Mouse (Mus musculus): ENCODE results near the gene Otulin. TPM values are rescaled to one million over a fixed set of nuclear protein-coding genes. Genes with fewer than 3 reads are reported as not detected.

The Otulin gene
- polyA plus RNA-seq, 1 experiment from 2014 or later = 24.1 TPM

GRCm38 (mm10) chr15:27585466-27586092 lies 44.9 kb downstream of the Otulin start:
- Histone ChIP-seq H3K27me3 (no peaks in the 10 kb centered on the region), H3K4me1 (replicated peaks) (peaks cover 15% of the 10 kb centered on the region), H3K27ac (no peak overlapping the region), H3K9ac (no peak overlapping the region), H3K9me3 (no peaks in the 10 kb centered on the region), H3K4me3 (no peak overlapping the region), H3K36me3 (peaks cover 40% of the 10 kb centered on the region), H3K4me2 (no peak overlapping the region)
- no peak for ATAC-seq (ENCODE audit: low FRiP score)
- WGBS = 79% methylated on average over 4 of the region's 4 CpGs

GRCm38 (mm10) chr15:27583620-27584019 lies 46.9 kb downstream of the Otulin start:
- no peak for ATAC-seq (ENCODE audit: low FRiP score)

GRCm38 (mm10) chr15:27583042-27583441 lies 47.5 kb downstream of the Otulin start:
- no peaks in the 10 kb centered on the region for H3K27me3 ChIP-seq
- no peak for ATAC-seq (ENCODE audit: low FRiP score)

More at GRCm38 (mm10) chr15:27583620-27584019, 46.9 kb downstream of the Otulin start:
- Histone ChIP-seq H3K4me2 (no peak overlapping the region), H3K36me3 (peaks cover 46% of the 10 kb centered on the region), H3K4me3 (no peak overlapping the region), H3K27ac (no peak overlapping the region), H3K27me3 (no peaks in the 10 kb centered on the region), H3K9ac (no peak overlapping the region), H3K4me1 (replicated peaks) (peaks cover 18% of the 10 kb centered on the region), H3K9me3 (no peaks in the 10 kb centered on the region)
- WGBS = 95% methylated on average over 6 of the region's 6 CpGs

GRCm38 (mm10) chr15:27582428-27582827 lies 48.1 kb downstream of the Otulin start:
- Histone ChIP-seq H3K4me3 (no peak overlapping the region), H3K9me3 (no peaks in the 10 kb centered on the region), H3K4me1 (replicated peaks) (peaks cover 18% of the 10 kb centered on the region), H3K36me3 (peaks cover 46% of the 10 kb centered on the region), H3K4me2 (no peak overlapping the region), H3K27ac (no peak overlapping the region), H3K9ac (no peak overlapping the region), H3K27me3 (no peaks in the 10 kb centered on the region)
- no peak for ATAC-seq (ENCODE audit: low FRiP score)
- WGBS = 83% methylated on average over 3 of the region's 3 CpGs

More at GRCm38 (mm10) chr15:27583042-27583441, 47.5 kb downstream of the Otulin start:
- Histone ChIP-seq H3K9ac (no peak overlapping the region), H3K4me1 (replicated peaks) (peaks cover 18% of the 10 kb centered on the region), H3K4me2 (no peak overlapping the region), H3K36me3 (peaks cover 46% of the 10 kb centered on the region), H3K4me3 (no peak overlapping the region), H3K27ac (no peak overlapping the region), H3K9me3 (no peaks in the 10 kb centered on the region)
- WGBS = 84% methylated on average over 4 of the region's 4 CpGs

- peak overlapping the region; percentile 72 for H3K27ac ChIP-seq
- no peak overlapping the region for H3K4me2 ChIP-seq
- peaks cover 52% of the 10 kb centered on the region for H3K36me3 ChIP-seq
- H3K27me3 ChIP-seq = no peaks in the 10 kb centered on the region
- no peak overlapping the region; the same call in 1 of the 2 replicates for H3K9ac ChIP-seq
- H3K4me3 ChIP-seq = no peak overlapping the region
- peaks cover 18% of the 10 kb centered on the region for H3K4me1 ChIP-seq (replicated peaks)
- peak; percentile 60 for ATAC-seq (ENCODE audit: low FRiP score)
- no peaks in the 10 kb centered on the region for H3K9me3 ChIP-seq
- WGBS = 6% methylated on average over 3 of the region's 3 CpGs
These were observed 48.9 kb downstream of the Otulin start for GRCm38 (mm10) chr15:27581640-27582039.

- Histone ChIP-seq H3K4me2 (no peak overlapping the region), H3K4me1 (replicated peaks) (peaks cover 23% of the 10 kb centered on the region), H3K9me3 (no peaks in the 10 kb centered on the region), H3K4me3 (no peak overlapping the region), H3K9ac (no peak overlapping the region), H3K27me3 (no peaks in the 10 kb centered on the region), H3K27ac (0 out of 2 replicates have a peak overlapping the region, but pooled peaks have one; percentile 72), H3K36me3 (peaks cover 59% of the 10 kb centered on the region)
- 73% methylated on average over 2 of the region's 2 CpGs for WGBS
- ATAC-seq (ENCODE audit: low FRiP score) = no peak
These were observed 49.7 kb downstream of the Otulin start for GRCm38 (mm10) chr15:27580771-27581170.

GRCm38 (mm10) chr15:27579853-27580252 lies 50.6 kb downstream of the Otulin start:
- ATAC-seq (ENCODE audit: low FRiP score) = no peak
- H3K4me2 ChIP-seq = no peak overlapping the region
- 91% methylated on average over 2 of the region's 2 CpGs for WGBS

GRCm38 (mm10) chr15:27578918-27579317 lies 51.6 kb downstream of the Otulin start:
- no peaks in the 10 kb centered on the region for H3K27me3 ChIP-seq
- ATAC-seq (ENCODE audit: low FRiP score) = no peak
- no peak overlapping the region for H3K4me3 ChIP-seq
- peaks cover 24% of the 10 kb centered on the region for H3K4me1 ChIP-seq (replicated peaks)
- H3K27ac ChIP-seq = no peak overlapping the region
- 96% methylated on average over 6 of the region's 6 CpGs for WGBS
- no peak overlapping the region for H3K9ac ChIP-seq
- H3K36me3 ChIP-seq = peaks cover 48% of the 10 kb centered on the region
- H3K9me3 ChIP-seq = no peaks in the 10 kb centered on the region
- H3K4me2 ChIP-seq = no peak overlapping the region

More at GRCm38 (mm10) chr15:27579853-27580252, 50.6 kb downstream of the Otulin start:
- Histone ChIP-seq H3K9me3 (no peaks in the 10 kb centered on the region), H3K4me3 (no peak overlapping the region), H3K36me3 (peaks cover 52% of the 10 kb centered on the region), H3K27me3 (no peaks in the 10 kb centered on the region), H3K9ac (no peak overlapping the region), H3K4me1 (replicated peaks) (peaks cover 24% of the 10 kb centered on the region), H3K27ac (no peak overlapping the region)

DNA sequence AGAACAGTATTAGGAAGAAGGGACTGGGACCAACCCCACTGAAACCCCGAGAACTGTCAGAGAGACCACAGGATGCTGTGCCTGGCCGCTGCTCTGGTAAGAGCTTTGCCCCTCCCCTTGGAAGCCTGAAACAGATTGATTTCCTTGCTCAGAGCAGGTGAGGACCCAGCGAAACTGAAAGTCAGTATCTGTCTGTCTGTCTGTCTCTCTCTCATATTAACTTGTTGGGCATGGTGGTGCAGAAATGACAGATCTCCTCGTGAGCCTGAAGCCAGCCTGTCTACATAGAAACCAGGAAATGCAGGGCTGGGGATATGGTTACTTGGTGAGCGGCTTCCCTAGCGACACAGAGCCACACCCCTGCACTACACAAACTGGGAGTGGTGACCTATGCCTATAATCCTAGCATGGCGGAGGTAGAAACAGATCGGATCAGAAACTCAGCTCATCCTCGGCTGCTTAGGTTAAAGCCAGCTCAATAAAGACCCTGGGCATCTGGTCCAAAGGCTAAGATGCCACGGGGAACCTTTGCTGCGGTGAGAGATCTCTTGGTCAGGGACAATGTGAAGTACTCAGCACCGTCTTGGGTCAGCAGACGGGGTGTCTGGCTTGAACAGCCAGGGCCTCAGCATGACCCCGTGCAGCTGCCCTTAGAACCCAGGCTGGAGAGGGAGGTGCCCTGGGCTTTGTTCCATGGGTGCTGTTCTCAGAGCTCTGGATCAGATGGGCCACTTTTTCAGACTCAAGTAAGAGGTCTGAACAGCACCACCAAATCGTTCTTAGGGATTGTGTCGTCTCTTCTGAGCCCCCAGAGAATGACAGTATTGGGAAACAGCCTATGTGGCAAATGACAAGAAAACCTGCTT lies 52.3 kb downstream of the Otulin start:
- H3K4me3 ChIP-seq = no peak overlapping the region
- no peaks in the 10 kb centered on the region for H3K27me3 ChIP-seq
- H3K9me3 ChIP-seq = no peaks in the 10 kb centered on the region
- 83% methylated on average over 16 of the region's 16 CpGs for WGBS
- peaks cover 24% of the 10 kb centered on the region for H3K4me1 ChIP-seq (replicated peaks)
- peaks cover 44% of the 10 kb centered on the region for H3K36me3 ChIP-seq
- ATAC-seq (ENCODE audit: low FRiP score) = no peak
- H3K4me2 ChIP-seq = no peak overlapping the region
- H3K9ac ChIP-seq = no peak overlapping the region
- H3K27ac ChIP-seq = no peak overlapping the region

- Histone ChIP-seq H3K36me3 (peaks cover 49% of the 10 kb centered on the region), H3K27ac (no peak overlapping the region)
- WGBS = 80% methylated on average over 1 of the region's 1 CpGs
These were observed 53.6 kb downstream of the Otulin start for GRCm38 (mm10) chr15:27576886-27577285.

GRCm38 (mm10) chr15:27575932-27576331 lies 54.6 kb downstream of the Otulin start:
- peak; percentile 41; the same call in 1 of the 2 replicates for ATAC-seq (ENCODE audit: low FRiP score)
- Histone ChIP-seq H3K36me3 (peaks cover 57% of the 10 kb centered on the region), H3K27ac (no peak overlapping the region), H3K4me1 (replicated peaks) (peaks cover 13% of the 10 kb centered on the region; the same call in 1 of the 2 replicates), H3K9ac (no peak overlapping the region), H3K4me2 (no peak overlapping the region), H3K4me3 (no peak overlapping the region), H3K9me3 (no peaks in the 10 kb centered on the region), H3K27me3 (no peaks in the 10 kb centered on the region)
- 87% methylated on average over 3 of the region's 3 CpGs for WGBS

More at GRCm38 (mm10) chr15:27576886-27577285, 53.6 kb downstream of the Otulin start:
- Histone ChIP-seq H3K4me3 (no peak overlapping the region), H3K4me2 (no peak overlapping the region), H3K27me3 (no peaks in the 10 kb centered on the region), H3K9ac (no peak overlapping the region), H3K9me3 (no peaks in the 10 kb centered on the region), H3K4me1 (replicated peaks) (peaks cover 22% of the 10 kb centered on the region)
- ATAC-seq (ENCODE audit: low FRiP score) = no peak

- H3K9me3 ChIP-seq = no peaks in the 10 kb centered on the region
- H3K27ac ChIP-seq = no peak overlapping the region
- H3K4me1 ChIP-seq (replicated peaks) = 0 out of 2 replicates have a peak, but pooled peaks cover 7% of the 10 kb centered on the region
- no peaks in the 10 kb centered on the region for H3K27me3 ChIP-seq
- peaks cover 50% of the 10 kb centered on the region for H3K36me3 ChIP-seq
- WGBS = 83% methylated on average over 8 of the region's 8 CpGs
- ATAC-seq (ENCODE audit: low FRiP score) = peak; percentile 36; the same call in 1 of the 2 replicates
- H3K4me2 ChIP-seq = no peak overlapping the region
- no peak overlapping the region for H3K9ac ChIP-seq
- H3K4me3 ChIP-seq = no peak overlapping the region
These were observed 55.3 kb downstream of the Otulin start for GRCm38 (mm10) chr15:27574992-27575781.

Measured in hindbrain, embryonic 13.5 days (tissue).